Mouse (Mus musculus): ENCODE data around the gene Rita1. TPM values are rescaled to one million over a fixed set of nuclear protein-coding genes. Genes with fewer than 3 reads are reported as not detected.

Rita1 gene
- polyA plus RNA-seq, 1 experiment, result 39.6 TPM

- TF ChIP-seq POLR2A (IDR thresholded peaks at IDR 0.05; ENCODE audit: extremely low read depth, insufficient read depth, low read length) (no peak), CTCF (IDR thresholded peaks at IDR 0.05; ENCODE audit: extremely low read depth, insufficient read depth, low read length) (no peak)
- H3K4me1 ChIP-seq (ENCODE audit: control insufficient read depth, insufficient read depth, low read length), result peaks cover 7% of the 10 kb centered on the region
- no peak overlapping the region; the same call in 1 of the 2 replicates for H3K4me3 ChIP-seq (ENCODE audit: insufficient read depth, low read length)
- peak overlapping the region; percentile 68 for H3K27ac ChIP-seq (ENCODE audit: insufficient read depth, low read length)
These were observed 35.6 kb upstream of the Rita1 start for GRCm38 (mm10) chr5:120647814-120648491.

GRCm38 (mm10) chr5:120647361-120647760, 35.0 kb upstream of the Rita1 start:
- Histone ChIP-seq H3K27ac (ENCODE audit: insufficient read depth, low read length) (no peak overlapping the region), H3K4me3 (ENCODE audit: insufficient read depth, low read length) (no peak overlapping the region), H3K4me1 (ENCODE audit: control insufficient read depth, insufficient read depth, low read length) (peaks cover 4% of the 10 kb centered on the region)
- TF ChIP-seq POLR2A (IDR thresholded peaks at IDR 0.05; ENCODE audit: extremely low read depth, insufficient read depth, low read length), result no peak
- TF ChIP-seq CTCF (IDR thresholded peaks at IDR 0.05; ENCODE audit: extremely low read depth, insufficient read depth, low read length), result no peak

- TF ChIP-seq CTCF (IDR thresholded peaks at IDR 0.05; ENCODE audit: extremely low read depth, insufficient read depth, low read length), result no peak
- no peak for TF ChIP-seq POLR2A (IDR thresholded peaks at IDR 0.05; ENCODE audit: extremely low read depth, insufficient read depth, low read length)
- H3K4me1 ChIP-seq (ENCODE audit: control insufficient read depth, insufficient read depth, low read length), result peaks cover 2% of the 10 kb centered on the region; the same call in 1 of the 2 replicates
- H3K27ac ChIP-seq (ENCODE audit: insufficient read depth, low read length), result no peak overlapping the region
- no peak overlapping the region for H3K4me3 ChIP-seq (ENCODE audit: insufficient read depth, low read length)
These were observed 33.5 kb upstream of the Rita1 start for GRCm38 (mm10) chr5:120645851-120646250.

DNA sequence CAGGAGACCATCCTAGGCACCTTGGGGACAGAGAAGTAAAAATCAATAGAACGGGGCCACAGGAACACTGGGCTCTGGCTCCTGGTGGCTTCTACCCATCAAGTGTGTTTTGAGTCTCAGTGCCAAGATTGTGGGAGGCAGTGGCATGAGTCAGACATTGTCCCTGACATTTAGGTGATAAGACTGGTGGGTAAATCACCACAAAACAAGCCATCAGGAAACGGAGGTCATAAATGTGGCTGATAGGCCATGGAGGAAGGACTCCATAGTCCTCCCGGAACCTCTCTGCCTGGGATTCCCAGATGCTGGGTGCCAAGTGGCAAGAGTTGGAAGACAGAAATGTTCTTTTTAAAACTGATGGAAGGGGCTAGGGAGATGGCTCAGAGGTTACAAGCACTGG, 31.8 kb upstream of the Rita1 start:
- Histone ChIP-seq H3K27ac (ENCODE audit: insufficient read depth, low read length) (no peak overlapping the region), H3K4me3 (ENCODE audit: insufficient read depth, low read length) (no peak overlapping the region), H3K4me1 (ENCODE audit: control insufficient read depth, insufficient read depth, low read length) (peaks cover 4% of the 10 kb centered on the region)
- TF ChIP-seq CTCF (IDR thresholded peaks at IDR 0.05; ENCODE audit: extremely low read depth, insufficient read depth, low read length), result no peak
- TF ChIP-seq POLR2A (IDR thresholded peaks at IDR 0.05; ENCODE audit: extremely low read depth, insufficient read depth, low read length), result no peak

- TF ChIP-seq POLR2A (IDR thresholded peaks at IDR 0.05; ENCODE audit: extremely low read depth, insufficient read depth, low read length) (no peak), CTCF (IDR thresholded peaks at IDR 0.05; ENCODE audit: extremely low read depth, insufficient read depth, low read length) (no peak)
- H3K4me3 ChIP-seq (ENCODE audit: insufficient read depth, low read length), result no peak overlapping the region
- H3K4me1 ChIP-seq (ENCODE audit: control insufficient read depth, insufficient read depth, low read length), result peaks cover 4% of the 10 kb centered on the region
- H3K27ac ChIP-seq (ENCODE audit: insufficient read depth, low read length), result no peak overlapping the region
These were observed 31.1 kb upstream of the Rita1 start for GRCm38 (mm10) chr5:120643365-120644085.

DNA sequence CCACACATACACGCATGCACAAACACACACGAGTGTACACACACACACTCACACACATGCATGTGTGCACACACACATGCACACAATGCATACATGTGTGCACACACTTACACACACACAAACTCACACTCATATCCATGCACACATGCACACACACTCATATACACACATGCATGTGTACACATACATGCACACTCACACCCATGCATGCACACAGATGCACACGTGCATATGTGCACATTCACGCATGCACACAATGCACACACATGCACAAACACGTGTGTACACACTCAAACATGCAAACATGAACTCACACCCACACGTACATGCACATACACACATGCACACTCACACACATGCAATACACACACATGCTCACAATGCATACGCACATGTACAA, 27.7 kb upstream of the Rita1 start:
- no peak for TF ChIP-seq CTCF (IDR thresholded peaks at IDR 0.05; ENCODE audit: extremely low read depth, insufficient read depth, low read length)
- H3K27ac ChIP-seq (ENCODE audit: insufficient read depth, low read length), result no peak overlapping the region
- H3K4me1 ChIP-seq (ENCODE audit: control insufficient read depth, insufficient read depth, low read length), result peaks cover 4% of the 10 kb centered on the region
- H3K4me3 ChIP-seq (ENCODE audit: insufficient read depth, low read length), result no peak overlapping the region

- Histone ChIP-seq H3K27ac (ENCODE audit: insufficient read depth, low read length) (peak overlapping the region; percentile 64; the same call in 1 of the 2 replicates), H3K4me1 (ENCODE audit: control insufficient read depth, insufficient read depth, low read length) (peaks cover 4% of the 10 kb centered on the region), H3K4me3 (ENCODE audit: insufficient read depth, low read length) (no peak overlapping the region)
- TF ChIP-seq POLR2A (IDR thresholded peaks at IDR 0.05; ENCODE audit: extremely low read depth, insufficient read depth, low read length) (no peak), CTCF (IDR thresholded peaks at IDR 0.05; ENCODE audit: extremely low read depth, insufficient read depth, low read length) (no peak)
These were observed 23.2 kb upstream of the Rita1 start for GRCm38 (mm10) chr5:120635633-120636032.

- TF ChIP-seq CTCF (IDR thresholded peaks at IDR 0.05; ENCODE audit: extremely low read depth, insufficient read depth, low read length), result no peak
- no peak for TF ChIP-seq POLR2A (IDR thresholded peaks at IDR 0.05; ENCODE audit: extremely low read depth, insufficient read depth, low read length)
- Histone ChIP-seq H3K4me1 (ENCODE audit: control insufficient read depth, insufficient read depth, low read length) (peaks cover 2% of the 10 kb centered on the region; the same call in 1 of the 2 replicates), H3K27ac (ENCODE audit: insufficient read depth, low read length) (no peak overlapping the region), H3K4me3 (ENCODE audit: insufficient read depth, low read length) (no peak overlapping the region)
These were observed 22.5 kb upstream of the Rita1 start for GRCm38 (mm10) chr5:120634860-120635259.

DNA sequence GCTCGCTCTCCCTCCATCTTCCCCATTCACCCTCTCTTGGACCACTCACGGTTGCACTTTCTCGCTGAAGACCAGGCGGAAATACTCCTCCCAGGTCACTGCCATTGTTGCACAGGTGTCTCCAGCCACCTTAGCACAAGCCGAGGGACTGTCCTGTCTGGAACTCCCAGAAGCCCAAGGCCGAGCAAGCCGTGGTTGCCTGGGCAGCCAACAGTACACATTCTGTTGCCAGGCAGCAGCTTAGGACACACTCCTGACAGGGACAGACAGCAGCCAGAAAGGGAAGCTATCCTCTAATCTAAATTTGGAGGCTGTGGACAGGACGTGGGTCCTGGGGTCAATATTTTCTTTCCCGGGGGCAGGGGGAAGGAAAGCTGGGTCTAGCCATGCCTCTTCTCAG, 21.7 kb upstream of the Rita1 start, which contains the start of gene Cfap73:
Cfap73 (minus strand) TSS at position 105 of the 400 bp plus-strand sequence.
- no peak within 1 kb of the TSS for H3K4me3 ChIP-seq (ENCODE audit: insufficient read depth, low read length)
- peaks cover 2% of the 10 kb centered on the region; the same call in 1 of the 2 replicates for H3K4me1 ChIP-seq (ENCODE audit: control insufficient read depth, insufficient read depth, low read length)
- no peak within 1 kb of the TSS for H3K27ac ChIP-seq (ENCODE audit: insufficient read depth, low read length)
- TF ChIP-seq POLR2A (IDR thresholded peaks at IDR 0.05; ENCODE audit: extremely low read depth, insufficient read depth, low read length), result no peak
- no peak for TF ChIP-seq CTCF (IDR thresholded peaks at IDR 0.05; ENCODE audit: extremely low read depth, insufficient read depth, low read length)

- TF ChIP-seq POLR2A (IDR thresholded peaks at IDR 0.05; ENCODE audit: extremely low read depth, insufficient read depth, low read length), result no peak
- no peak for TF ChIP-seq CTCF (IDR thresholded peaks at IDR 0.05; ENCODE audit: extremely low read depth, insufficient read depth, low read length)
- Histone ChIP-seq H3K4me3 (ENCODE audit: insufficient read depth, low read length) (no peak overlapping the region), H3K4me1 (ENCODE audit: control insufficient read depth, insufficient read depth, low read length) (peaks cover 2% of the 10 kb centered on the region; the same call in 1 of the 2 replicates), H3K27ac (ENCODE audit: insufficient read depth, low read length) (no peak overlapping the region)
These were observed 19.5 kb upstream of the Rita1 start for GRCm38 (mm10) chr5:120631892-120632291.
